Mouse (Mus musculus) embryonic fibroblast, embryonic 13.5 days (primary cell): Measurements from ENCODE around the gene Slc31a2. TPM values are rescaled to one million over a fixed set of nuclear protein-coding genes. Genes with fewer than 3 reads are reported as not detected.

Experiments used
- H3K27ac ChIP-seq: 2 replicates; pipeline ENCODE4 v1.5.1; 2012; ENCODE audit warnings: low read length, control low read depth, inconsistent platforms; ENCODE audit not compliant: insufficient read depth
- H3K4me1 ChIP-seq: 2 replicates; pipeline ENCODE4 v1.6.1; 2011; ENCODE audit warnings: low read length; ENCODE audit not compliant: control insufficient read depth, insufficient read depth
- H3K4me3 ChIP-seq: 2 replicates; pipeline ENCODE4 v1.5.1; 2011; ENCODE audit warnings: mild to moderate bottlenecking, control low read depth, low read length; ENCODE audit not compliant: insufficient read depth
- CTCF ChIP-seq: IDR thresholded peaks from 2 replicates; pipeline ENCODE4 v1.5.1; 2011; ENCODE audit warnings: mild to moderate bottlenecking, control low read depth, low read length, moderate library complexity, borderline replicate concordance; ENCODE audit not compliant: insufficient read depth
- POLR2A ChIP-seq: IDR thresholded peaks from 2 replicates; pipeline ENCODE4 v1.6.1; 2011; ENCODE audit warnings: low read depth, mild to moderate bottlenecking, control low read depth, low read length, moderate library complexity
- polyA plus RNA-seq: library from polyadenylated mRNA; stranded (reverse); fragments of >200 nt; gene quantifications from 2 replicates; pipeline ENCODE4 v1.2.4, GENCODE M21; 2011; ENCODE audit warnings: low read depth; ENCODE audit not compliant: missing spikeins, insufficient read length

Gene Slc31a2
- polyA plus RNA-seq, 1 experiment = 13.9 TPM

GRCm38 (mm10) chr4:62293219-62293861 is 31.0 kb downstream of the Slc31a2 start:
- TF ChIP-seq CTCF (no peak), POLR2A (no peak)
- no peak overlapping the region for H3K27ac ChIP-seq
- H3K4me3 ChIP-seq = no peak overlapping the region
- no peaks in the 10 kb centered on the region for H3K4me1 ChIP-seq

- TF ChIP-seq POLR2A = no peak
- no peak for TF ChIP-seq CTCF
- Histone ChIP-seq H3K27ac (no peak overlapping the region), H3K4me1 (no peaks in the 10 kb centered on the region), H3K4me3 (no peak overlapping the region)
These were observed 32.4 kb downstream of the Slc31a2 start for GRCm38 (mm10) chr4:62294741-62295140.

GRCm38 (mm10) chr4:62297280-62298130 is 35.1 kb downstream of the Slc31a2 start:
- H3K27ac ChIP-seq = no peak overlapping the region
- no peaks in the 10 kb centered on the region for H3K4me1 ChIP-seq
- H3K4me3 ChIP-seq = no peak overlapping the region
- TF ChIP-seq CTCF (no peak), POLR2A (no peak)

- Histone ChIP-seq H3K27ac (no peak overlapping the region), H3K4me1 (no peaks in the 10 kb centered on the region), H3K4me3 (no peak overlapping the region)
- TF ChIP-seq CTCF = no peak
- no peak for TF ChIP-seq POLR2A
These were observed 37.6 kb downstream of the Slc31a2 start for GRCm38 (mm10) chr4:62300001-62300400.

- TF ChIP-seq CTCF = no peak
- TF ChIP-seq POLR2A = no peak
- Histone ChIP-seq H3K27ac (no peak overlapping the region), H3K4me3 (no peak overlapping the region), H3K4me1 (no peaks in the 10 kb centered on the region)
These were observed 40.4 kb downstream of the Slc31a2 start for GRCm38 (mm10) chr4:62302795-62303194.

- Histone ChIP-seq H3K4me1 (no peaks in the 10 kb centered on the region), H3K4me3 (no peak overlapping the region), H3K27ac (no peak overlapping the region)
- no peak for TF ChIP-seq CTCF
- no peak for TF ChIP-seq POLR2A
These were observed 40.9 kb downstream of the Slc31a2 start for GRCm38 (mm10) chr4:62303288-62303687.

- TF ChIP-seq CTCF (no peak), POLR2A (no peak)
- Histone ChIP-seq H3K4me1 (no peaks in the 10 kb centered on the region), H3K4me3 (no peak overlapping the region), H3K27ac (no peak overlapping the region)
These were observed 43.9 kb downstream of the Slc31a2 start for GRCm38 (mm10) chr4:62306301-62306700.

- TF ChIP-seq CTCF = no peak
- TF ChIP-seq POLR2A = no peak
- Histone ChIP-seq H3K27ac (no peak overlapping the region), H3K4me1 (no peaks in the 10 kb centered on the region), H3K4me3 (no peak overlapping the region)
These were observed 44.5 kb downstream of the Slc31a2 start for GRCm38 (mm10) chr4:62306840-62307239.

GRCm38 (mm10) chr4:62308406-62308805 is 46.0 kb downstream of the Slc31a2 start:
- no peak overlapping the region for H3K27ac ChIP-seq
- no peak overlapping the region for H3K4me3 ChIP-seq
- H3K4me1 ChIP-seq = no peaks in the 10 kb centered on the region
- TF ChIP-seq POLR2A (no peak), CTCF (no peak)

GRCm38 (mm10) chr4:62312821-62313220 is 50.5 kb downstream of the Slc31a2 start:
- no peak for TF ChIP-seq POLR2A
- Histone ChIP-seq H3K27ac (no peak overlapping the region), H3K4me3 (no peak overlapping the region), H3K4me1 (no peaks in the 10 kb centered on the region)
